Mouse (Mus musculus): ENCODE data around the gene Papln.

The Papln gene

GRCm38 (mm10) chr12:83841409-83842190 is 78.2 kb downstream of the Papln start:
- no peak for DNase-seq
